Mouse (Mus musculus) lung, postnatal 4 days (tissue): ENCODE measurements around the gene 4921504E06Rik.

ENCODE experiments used
- DNase-seq, 2 experiments: peaks; one replicate each; pipeline ENCODE4 v3.0.0; 2021

Gene 4921504E06Rik

DNA sequence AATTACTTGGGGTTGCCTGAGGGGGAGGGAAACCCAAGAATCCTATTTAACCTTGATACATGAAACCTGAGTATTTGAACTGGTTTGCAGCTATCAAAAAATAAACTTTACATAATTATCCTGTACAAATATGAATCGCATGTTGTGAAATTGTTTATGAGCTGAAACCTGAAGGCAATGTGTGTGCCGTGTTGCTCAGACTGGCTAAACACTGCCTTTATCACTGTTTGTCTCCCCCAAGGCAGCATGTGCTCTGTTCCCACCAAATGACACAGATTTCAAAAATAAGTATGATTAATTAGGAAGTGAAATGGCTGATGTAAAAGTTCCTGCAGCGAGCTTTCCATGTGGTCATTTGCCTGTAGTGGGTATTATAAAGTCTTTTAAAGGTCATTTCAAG lies 63.5 kb downstream of the 4921504E06Rik start:
- no peak for DNase-seq

DNA sequence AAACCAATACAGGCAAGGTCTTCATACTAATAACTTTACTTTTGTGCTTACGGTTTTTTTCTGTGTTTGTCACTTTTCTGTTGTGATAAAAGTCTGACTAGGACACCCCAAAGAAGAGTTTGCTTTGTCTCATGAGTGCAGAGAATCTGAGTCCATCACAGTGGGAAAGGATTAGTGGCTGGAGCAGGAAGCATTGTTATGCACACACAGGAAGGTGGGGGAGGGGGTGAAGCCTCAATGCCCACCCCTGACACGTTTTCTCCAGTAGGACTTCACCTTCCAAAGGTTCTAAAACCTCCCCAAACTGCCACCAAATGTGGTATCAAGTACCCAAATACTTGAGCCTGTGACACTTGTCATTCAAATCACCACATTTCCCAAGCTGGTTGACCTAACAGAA lies 91.8 kb downstream of the 4921504E06Rik start:
- no peak for DNase-seq

DNA sequence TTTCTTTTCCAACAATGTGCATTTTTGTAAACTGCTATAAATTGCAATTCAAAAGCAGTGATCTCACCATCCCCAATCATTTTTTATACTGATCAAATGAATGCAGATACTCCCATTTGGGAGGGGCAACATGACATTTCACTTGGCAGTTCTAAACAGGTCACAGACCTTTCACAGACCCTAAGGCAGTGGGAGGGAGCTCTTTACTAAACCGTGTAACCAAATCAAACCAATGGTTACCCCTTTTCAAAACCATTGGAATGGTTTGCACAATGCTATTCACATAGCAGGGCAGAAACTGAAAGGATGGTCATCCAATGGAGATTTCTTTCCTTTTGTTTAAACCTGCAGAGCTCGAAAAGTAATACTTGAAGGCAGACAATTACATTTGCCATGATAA lies 94.9 kb downstream of the 4921504E06Rik start:
- DNase-seq, result no peak

DNA sequence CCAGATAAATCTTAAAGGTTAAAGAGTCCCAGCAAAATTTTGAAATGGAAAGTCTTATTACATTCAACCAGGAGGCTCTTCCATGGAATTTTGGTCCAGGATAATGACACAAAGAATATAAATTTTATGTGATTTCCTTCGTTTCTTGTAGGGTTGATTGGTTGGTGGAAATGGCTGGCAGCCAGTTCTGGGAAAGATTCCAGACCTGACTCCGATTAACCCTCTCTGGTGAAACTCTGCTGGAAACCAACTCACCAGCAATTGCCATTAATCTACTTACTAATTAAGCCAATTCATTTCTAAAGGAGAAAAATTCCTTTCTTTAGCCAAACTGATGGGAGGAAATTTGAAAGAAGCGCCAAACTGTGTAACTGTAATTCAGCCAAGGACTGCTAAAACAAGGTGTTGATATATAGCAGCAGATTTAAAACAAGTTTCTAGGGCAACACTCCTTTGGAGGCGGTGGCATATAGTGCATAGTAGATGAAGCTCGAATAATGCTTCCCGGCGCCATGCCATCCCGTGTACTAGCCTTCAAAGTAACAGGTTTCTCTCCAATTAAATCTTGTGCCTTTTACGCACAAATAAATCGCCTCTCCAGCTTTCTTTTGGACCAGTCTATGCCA lies 97.7 kb downstream of the 4921504E06Rik start:
- no peak for DNase-seq

DNA sequence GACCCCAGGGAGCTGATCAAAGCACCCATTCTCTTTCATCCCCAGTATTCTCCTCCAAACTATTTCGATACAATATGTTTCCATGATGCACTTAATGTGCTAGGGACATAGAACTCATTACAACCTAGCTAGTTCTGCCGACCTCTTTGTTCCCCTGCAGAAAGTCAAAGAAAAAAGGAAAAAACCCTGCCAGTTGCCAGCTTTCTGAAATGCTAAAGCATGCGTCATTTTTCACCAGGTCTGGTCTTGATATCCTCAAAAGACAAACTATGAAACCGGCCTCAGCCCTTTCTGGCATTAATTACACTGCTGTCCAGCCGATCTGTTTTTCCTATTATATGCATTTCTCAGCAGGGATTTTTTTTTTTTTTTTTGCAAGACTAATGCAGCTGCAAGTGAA lies 98.5 kb downstream of the 4921504E06Rik start:
- DNase-seq, result no peak

DNA sequence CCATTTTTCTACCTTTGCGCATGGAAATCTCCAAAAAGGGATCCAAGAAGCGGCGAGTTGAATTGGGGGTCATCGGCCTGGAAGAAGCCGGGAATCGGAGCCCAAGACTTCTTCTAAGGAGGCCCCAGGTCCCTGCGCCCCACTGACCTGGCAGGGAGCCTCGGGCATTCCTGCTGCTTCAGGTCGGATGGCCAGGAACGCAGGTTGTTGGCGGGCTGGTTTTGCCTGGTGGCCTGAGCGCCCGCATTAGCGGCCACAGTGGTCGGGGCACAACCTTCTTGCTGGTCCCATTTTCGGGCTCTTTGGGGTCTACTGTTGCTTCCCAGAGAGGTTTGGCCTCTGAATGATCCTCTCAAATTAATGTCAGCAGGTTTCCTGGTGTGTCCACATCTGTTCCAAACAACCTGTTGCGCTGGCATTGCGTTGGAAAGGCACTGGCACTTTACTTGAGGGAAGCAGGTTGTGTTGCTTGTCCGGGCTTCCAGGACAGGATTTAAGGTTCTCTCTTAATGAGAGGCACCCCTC lies 101.1 kb downstream of the 4921504E06Rik start:
- no peak for DNase-seq

DNA sequence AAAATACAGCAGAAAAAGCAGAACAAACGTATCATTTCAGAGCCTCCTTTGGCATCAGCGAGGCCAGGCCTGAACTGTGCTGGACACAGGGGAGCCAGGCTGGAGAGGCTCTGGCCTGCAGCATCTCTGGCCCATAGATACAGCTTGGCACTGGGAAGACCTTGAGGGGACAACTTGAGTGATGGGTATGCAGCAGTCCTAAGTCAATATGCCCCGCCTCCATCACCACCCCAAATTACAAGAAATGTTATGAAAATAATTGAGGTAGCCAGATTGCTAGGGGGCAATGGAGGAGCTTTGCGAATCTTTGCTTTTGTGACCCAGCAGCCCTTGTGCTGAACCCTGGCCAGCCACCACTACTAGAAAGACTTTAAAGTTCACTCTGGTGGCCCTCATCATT lies 104.4 kb downstream of the 4921504E06Rik start:
- DNase-seq, result no peak

DNA sequence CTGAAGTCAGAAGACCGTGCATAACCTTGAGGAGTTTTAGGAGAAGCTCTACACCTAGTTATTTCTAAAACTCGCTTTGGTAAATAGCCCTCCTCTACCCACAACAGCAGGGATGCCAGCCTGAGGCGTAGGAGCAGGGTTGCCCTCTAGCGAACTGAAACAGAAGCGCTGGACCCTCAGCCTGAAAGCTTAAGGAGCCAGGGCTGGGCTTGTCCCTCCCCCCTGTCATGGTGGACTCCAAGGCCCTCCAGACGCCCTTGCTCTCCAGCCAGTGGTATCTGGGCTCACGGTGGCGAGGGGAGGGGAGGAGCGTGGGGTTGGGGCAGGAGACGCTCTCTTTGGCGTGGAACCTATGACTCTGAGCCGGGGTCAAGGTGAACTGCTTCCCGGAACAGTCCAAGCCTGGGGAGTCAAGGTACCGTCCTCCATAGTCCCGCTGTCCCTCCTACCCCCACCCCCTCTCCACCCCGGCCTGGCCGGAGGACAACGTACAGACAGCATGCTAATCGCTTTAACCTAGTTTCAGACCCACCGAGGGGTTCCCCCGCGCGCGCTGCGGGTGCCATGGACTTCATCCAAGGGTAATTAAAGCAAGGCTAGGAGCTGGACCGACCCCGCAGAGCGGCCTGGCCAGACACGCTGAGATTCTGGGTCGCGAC lies 105.5 kb downstream of the 4921504E06Rik start:
- DNase-seq, result no peak

DNA sequence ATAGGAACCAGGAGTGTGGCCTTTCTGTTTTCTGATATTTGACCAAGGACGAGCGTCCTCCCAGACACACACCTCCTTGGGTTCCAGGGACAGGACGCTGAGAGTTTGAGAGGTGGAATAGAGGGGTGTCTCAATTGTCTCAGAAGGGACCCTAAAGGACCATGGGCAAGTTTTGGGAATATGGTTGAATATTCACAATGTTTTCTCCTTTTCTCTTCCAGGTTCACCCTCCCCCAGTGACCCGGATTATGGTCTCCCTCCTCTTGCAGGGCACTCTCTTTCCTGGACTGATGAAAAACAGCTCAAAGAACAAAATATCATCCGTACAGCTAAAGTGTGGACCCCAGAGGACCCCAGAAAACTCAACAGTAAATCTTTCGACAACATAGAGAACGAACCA lies 107.0 kb downstream of the 4921504E06Rik start:
- DNase-seq, result no peak

DNA sequence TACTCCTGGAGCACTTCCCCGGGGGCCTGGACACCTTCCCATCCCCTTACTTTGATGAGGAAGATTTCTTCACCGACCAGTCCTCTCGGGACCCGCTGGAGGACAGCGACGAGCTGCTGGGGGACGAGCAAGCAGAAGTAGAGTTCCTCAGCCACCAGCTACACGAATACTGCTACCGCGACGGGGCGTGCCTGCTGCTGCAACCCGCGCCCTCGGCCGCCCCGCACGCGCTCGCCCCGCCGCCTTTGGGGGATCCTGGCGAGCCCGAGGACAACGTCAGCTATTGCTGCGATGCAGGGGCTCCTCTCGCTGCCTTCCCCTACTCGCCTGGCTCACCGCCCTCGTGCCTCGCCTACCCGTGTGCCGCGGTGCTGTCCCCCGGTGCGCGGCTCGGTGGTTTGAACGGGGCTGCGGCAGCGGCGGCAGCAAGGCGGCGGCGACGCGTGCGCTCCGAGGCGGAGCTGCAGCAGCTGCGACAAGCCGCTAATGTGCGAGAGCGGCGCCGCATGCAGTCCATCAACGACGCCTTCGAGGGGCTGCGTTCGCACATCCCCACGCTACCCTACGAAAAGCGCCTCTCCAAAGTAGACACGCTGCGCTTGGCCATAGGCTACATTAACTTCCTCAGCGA lies 107.7 kb downstream of the 4921504E06Rik start:
- peak in 1 of 2 experiments; percentile 28 for DNase-seq

DNA sequence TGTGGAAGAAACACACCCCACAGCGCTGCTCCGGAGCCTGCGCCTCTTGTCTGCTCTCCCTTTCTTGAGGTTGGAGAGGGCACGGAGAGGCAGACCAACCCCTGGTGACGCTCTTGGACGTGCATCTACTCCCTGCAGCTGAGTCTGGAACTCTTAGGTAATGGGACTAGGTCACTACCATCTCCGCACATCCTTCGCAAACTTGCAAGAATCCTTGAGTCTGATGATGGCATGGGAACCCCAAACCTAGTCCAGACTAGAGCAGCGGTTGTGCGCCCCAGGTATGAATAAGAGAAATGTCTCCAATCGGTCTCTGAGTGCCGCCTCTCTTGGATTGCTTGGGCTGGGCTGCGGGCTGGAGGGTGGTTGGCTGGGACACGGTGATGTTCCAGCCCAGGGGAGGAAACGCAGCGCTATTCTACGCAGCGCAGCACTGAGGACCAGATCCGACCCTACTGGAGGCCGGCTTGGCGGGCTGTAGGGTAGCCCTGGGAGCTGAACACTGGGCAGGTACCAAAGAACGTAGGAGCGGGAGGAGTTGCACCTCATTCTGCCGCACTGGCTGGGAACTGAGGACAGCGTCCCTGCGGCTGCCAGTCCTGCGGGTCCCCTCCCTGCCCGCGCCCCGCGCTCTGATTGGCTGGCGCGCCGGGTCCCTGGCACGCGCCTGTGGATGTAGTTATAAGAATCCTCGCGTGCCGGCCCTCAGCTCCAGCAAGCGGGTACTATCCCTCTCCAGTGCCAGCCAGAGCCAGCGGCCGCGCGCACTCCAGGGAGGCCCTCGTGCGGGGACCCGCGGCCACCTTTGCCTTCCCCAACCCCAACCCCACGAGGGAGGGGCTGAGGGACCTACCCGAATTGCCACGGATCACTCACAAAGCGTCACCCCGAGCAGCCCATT lies 108.5 kb downstream of the 4921504E06Rik start, which contains the start of gene Ptf1a:
TSS of gene Ptf1a (plus strand) at position 733 of the 901 bp plus-strand sequence.
- DNase-seq, result no peak

DNA sequence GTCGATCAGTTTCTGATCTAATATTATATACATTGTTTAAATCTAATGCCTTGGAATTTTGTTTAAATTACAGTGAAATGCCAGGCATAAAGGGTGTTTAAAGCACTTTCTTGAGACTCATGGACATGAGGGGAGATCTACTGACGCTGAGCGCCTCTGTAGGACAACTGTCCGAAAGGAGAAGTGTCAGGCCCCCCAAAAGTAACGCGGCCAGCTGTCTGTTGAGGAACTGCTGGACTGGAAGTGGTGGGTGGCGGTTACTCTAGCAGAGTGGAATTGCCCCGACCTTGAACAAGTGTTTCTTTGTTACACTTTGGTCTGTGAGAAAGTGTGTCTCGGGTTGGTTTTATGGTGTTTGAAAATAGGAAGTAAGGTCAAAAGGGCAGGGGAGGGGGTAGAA lies 109.4 kb downstream of the 4921504E06Rik start:
- no peak for DNase-seq

DNA sequence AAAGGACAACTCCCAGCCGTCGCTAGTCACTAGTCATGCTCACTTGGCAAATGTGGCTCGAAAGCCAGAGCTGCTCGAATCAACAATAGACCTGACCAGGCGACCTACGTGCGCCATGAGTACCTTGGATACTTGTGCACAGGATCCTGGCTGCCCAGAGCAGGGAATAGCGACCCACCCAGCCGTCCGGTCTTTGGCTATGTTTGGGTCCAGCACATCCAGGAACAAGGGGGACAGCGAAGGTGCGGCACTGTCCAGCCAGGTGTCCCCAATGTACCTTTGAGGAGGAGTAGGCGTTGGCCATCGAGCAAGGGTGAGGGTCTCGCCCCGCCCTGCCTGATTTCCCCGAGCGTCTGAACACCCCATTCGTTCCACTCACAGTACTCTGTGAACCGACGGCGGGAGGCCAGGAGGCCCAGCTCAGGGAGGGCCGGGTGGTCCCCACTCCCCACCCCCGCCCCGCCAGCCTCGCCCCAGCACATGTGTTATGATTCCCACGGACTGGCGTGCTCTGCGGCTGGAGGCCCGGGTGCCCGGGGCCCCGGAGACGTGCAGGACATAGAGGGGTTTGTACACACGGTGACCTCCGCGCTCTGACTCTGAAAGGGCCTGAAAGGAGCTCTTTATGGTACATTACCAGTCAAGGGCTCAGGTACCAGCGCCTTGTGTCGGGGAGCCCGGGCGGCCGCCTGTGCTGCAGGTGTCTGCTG lies 121.9 kb downstream of the 4921504E06Rik start:
- no peak for DNase-seq

DNA sequence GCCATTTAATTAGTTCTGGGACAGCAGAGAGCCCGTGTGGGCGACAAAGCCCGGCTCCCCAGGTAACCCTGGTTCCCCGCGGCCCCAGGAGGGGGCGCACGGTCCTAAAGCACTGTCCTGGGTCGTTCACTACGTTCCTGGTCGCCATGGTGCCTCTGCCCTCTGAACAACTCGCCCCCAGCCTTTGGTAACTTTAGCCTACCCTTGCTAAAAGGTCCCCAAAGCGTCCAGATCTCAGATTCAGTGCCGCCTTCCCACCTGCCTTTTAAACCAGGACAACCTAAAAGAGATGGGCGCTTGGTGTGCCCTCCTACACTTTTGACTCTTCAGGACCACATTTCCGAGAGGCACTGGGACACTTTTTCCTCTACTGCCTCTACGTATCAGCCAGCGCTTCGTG lies 122.5 kb downstream of the 4921504E06Rik start:
- no peak for DNase-seq

DNA sequence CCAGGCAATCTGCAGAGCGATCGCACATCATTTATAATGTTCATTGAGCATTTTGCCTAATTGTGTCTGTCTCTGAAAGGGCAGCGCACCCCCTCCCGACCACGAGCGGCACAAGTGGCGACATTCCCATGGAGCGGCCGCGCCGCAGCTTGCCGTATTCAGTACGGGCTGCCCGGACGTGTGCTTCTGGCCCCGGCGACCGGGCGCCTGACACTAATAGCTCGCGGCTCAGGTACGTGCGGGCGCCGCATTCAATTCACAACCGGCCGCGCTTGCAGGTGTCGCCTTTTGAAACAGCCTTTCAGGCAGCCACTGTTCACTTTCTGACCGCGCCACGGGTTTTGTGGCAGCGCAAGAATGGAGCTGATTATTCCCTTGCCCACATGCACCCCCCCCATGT lies 123.0 kb downstream of the 4921504E06Rik start:
- no peak for DNase-seq

DNA sequence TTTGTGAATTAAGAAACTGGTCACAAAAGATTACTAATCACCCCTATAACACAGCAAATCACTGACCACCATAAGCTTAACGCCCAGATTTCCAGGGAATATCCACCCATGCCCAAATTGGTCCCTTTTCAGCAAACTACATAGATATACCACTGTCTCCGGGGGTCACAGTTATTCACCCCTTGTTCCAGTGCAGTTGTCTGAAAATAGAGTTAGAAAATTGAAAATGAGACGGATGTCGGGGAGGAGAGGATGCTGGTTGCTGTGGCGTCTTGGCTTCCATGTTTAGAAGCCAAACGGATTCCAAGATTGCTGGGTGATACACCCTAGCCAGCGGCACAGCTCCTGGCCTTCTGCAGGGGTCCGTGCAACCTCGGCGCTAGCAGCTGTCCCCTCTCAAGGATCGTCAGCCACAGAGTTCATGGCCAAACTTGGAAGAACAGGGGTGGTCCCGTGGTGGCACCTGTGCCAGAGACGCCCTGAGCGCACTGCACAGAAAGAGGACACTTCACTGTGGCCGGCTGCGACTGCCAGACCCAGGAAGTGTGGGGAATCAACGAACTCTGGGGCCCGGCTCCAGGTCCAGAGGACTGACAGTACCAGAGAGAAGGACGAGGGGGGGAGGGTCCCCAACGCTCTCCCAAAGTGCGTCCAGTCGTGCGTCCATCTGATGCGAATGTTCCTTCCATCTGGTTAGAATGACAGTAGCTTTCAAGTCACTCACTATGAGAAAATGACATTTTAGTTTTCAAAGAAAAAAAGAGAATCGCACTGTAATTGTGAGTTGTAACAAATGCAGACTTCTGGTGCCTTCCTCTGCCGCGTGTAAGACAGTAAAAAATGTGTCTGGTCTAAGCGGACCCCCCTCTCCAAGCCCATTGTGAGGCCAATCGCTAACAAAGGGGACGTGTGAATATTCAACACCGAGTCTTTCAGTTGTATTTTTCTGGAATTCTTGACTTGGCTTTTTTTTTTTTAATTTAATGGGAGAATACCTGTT lies 123.7 kb downstream of the 4921504E06Rik start:
- no peak for DNase-seq

DNA sequence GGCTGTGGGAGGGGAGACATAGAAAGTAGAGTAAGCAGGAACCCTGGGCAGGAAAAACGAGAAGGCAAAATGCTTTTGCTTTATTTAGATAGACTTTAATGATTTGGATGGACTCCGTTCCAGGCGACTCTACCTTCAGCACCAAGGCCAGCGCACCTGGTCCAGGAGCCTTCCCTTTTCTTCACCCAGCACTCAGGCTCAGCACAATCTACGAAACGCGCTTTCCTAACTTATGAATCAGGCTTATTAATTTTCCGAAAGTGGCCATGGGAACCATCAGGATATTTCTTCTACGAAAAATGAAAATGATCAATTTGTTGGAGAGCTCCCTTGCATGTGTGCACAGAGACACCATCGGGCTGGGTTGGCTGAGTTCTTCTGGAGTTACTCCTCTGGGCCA lies 124.7 kb downstream of the 4921504E06Rik start:
- peak; percentile 38 to 54 for DNase-seq

DNA sequence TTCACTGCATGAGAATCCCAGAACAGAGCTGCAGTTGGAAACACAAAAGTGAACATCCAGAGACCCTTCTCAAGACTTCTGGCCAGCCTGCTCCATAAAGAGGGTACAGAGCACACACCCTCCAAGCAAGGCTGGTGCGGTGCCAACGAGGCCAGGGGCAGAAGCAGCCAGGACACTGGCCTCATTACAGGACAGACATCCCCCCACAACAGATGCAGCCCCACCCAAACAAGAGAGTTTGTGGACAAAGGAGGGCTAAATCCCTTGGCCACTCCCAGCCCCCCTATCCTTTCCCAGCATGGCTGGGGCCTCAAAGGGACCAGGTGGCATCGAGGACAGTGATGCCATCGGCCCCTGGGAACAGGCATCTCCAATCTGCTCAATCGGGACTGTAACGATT lies 130.6 kb downstream of the 4921504E06Rik start:
- DNase-seq, result no peak

DNA sequence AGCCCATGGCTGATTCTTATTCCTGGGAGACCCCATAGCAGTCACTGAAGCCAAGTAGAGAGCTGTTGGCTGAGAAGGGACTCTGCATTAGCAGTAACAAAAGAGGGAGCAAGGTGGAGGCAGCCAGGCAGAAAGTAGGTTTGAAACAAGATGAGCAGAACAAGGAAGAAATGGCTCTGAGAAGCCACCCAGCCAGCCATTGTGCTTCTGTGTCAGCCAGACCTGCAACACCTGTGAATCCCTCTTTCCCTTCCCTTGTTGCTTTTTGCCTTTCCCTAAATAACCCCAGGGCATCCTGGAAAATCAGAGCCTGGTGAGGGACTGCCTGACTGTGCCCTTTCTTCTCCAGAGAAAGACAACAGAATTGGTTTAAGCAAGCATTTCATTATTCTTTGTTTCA lies 131.5 kb downstream of the 4921504E06Rik start:
- no peak for DNase-seq

DNA sequence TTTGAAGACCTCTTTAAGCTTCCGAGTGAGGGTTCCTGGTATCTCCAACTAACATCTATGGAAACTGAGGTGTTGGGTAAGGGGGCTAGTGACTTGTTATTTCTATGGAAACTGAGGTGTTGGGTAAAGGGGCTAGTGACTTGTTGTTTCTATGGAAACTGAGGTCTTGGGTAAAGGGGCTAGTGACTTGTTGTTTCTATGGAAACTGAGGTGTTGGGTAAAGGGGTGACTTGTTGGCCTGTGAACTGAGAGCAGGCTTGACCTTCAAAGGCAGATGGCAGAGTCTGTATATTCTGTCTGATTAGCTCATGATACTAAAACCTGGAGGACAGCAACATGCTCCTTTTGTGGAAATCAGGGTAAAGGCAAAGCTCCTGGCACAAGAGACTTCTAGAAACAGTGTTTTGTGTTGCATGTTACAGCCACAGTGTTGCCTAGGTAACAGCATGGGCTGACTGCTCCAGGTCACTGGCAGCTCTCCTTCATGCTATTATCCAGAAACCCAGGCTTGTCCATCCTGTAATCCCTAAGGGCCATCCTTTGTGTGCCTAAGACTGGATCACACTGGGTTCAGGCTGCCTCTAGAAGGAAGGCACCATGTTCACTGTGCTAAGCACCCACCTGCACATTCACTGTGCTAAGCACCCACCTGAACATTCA lies 133.9 kb downstream of the 4921504E06Rik start:
- no peak for DNase-seq
